Mouse (Mus musculus): ENCODE measurements around the gene Inpp5e. TPM values are rescaled to one million over a fixed set of nuclear protein-coding genes. Genes with fewer than 3 reads are reported as not detected.
"Not testable (repeated sequence)": the region's sequence is repeated elsewhere in the genome, so short reads cannot be mapped to it uniquely, and the experiment has no call there.

The Inpp5e gene
- polyA plus RNA-seq, 1 experiment from 2014 or later: 6.3 TPM

DNA sequence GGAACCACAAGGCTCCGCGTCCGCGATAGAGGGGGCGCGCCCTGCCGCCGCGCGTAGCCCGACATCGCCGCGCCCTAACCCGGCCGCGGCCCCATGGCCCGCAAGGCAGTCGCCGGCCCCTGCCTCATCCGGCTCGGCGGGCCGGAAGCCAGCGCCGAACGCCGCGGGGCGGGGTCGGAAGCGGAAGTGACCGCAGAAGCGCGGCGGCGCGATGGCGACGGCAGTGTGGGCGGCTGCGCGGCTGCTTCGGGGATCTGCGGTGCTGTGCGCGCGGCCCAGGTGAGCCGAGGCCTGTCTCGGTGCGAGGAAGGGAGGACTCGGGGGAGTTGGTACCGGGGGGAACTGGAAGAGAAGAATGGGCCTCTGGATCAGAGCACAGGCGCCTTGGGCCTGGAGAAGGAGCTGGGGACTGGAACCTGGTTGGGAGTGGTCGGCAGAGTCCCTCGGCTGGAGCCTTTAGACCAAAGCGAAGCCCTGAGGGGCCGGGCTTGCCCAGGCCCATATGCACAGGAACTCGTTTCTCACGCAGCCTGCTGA, 19.8 kb downstream of the Inpp5e start, which contains the start of the genes Entr1 and Pmpca:
TSS of gene Entr1 (minus strand) at position 163 of the 537 bp plus-strand sequence.
TSS of gene Pmpca (plus strand) at position 186 of the 537 bp plus-strand sequence.
- ATAC-seq (ENCODE audit: low read depth): peak; percentile 91
- peak within 1 kb of the TSS; percentile 97 for H3K4me3 ChIP-seq (replicated peaks)
- H3K27ac ChIP-seq: peak within 1 kb of the TSS; percentile 83
- peak; percentile 75 for DNase-seq
- under 1% methylated on average over 60 of the region's 60 CpGs for WGBS (ENCODE audit: insufficient replicate concordance)
- H3K9ac ChIP-seq: peak within 1 kb of the TSS; percentile 96
- peak within 1 kb of the TSS; percentile 93 for H3K4me2 ChIP-seq
- H3K4me1 ChIP-seq (replicated peaks): peaks cover 26% of the 10 kb centered on the region
- H3K36me3 ChIP-seq: peaks cover 73% of the 10 kb centered on the region
- H3K9me3 ChIP-seq (replicated peaks): no peaks in the 10 kb centered on the region
- no peaks in the 10 kb centered on the region for H3K27me3 ChIP-seq

DNA sequence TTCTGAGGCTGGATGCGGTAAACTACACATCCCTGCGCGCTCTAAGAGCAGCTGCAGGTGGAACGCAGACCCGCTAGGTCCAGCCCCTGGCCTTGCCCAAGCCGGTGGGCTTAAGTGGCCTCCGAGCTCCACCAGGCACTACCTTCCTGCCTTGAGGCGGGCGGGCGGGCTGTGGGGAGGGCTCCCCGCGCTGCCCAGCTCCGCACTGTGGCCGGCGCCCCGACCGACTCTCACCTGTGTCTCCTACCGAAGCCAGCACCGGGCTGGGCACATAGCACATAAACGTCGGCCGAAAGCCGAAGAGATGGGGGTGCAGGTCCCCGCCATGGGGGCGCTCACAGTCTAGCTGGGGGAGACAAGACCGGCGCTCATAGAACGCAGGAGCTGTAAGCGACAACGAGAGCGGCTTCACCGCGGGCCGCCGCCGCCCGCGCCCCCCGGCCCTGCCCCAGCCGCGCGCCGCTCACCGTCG, 20.3 kb downstream of the Inpp5e start:
- no peaks in the 10 kb centered on the region for H3K27me3 ChIP-seq
- under 1% methylated on average over 45 of the region's 45 CpGs for WGBS (ENCODE audit: insufficient replicate concordance)
- H3K4me1 ChIP-seq (replicated peaks): peaks cover 26% of the 10 kb centered on the region
- peak overlapping the region; percentile 83 for H3K27ac ChIP-seq
- peak overlapping the region; percentile 97 for H3K4me3 ChIP-seq (replicated peaks)
- no peaks in the 10 kb centered on the region for H3K9me3 ChIP-seq (replicated peaks)
- H3K4me2 ChIP-seq: peak overlapping the region; percentile 93
- peak overlapping the region; percentile 96 for H3K9ac ChIP-seq
- DNase-seq (no peak), ATAC-seq (ENCODE audit: low read depth) (peak; percentile 72)
- H3K36me3 ChIP-seq: peaks cover 73% of the 10 kb centered on the region

DNA sequence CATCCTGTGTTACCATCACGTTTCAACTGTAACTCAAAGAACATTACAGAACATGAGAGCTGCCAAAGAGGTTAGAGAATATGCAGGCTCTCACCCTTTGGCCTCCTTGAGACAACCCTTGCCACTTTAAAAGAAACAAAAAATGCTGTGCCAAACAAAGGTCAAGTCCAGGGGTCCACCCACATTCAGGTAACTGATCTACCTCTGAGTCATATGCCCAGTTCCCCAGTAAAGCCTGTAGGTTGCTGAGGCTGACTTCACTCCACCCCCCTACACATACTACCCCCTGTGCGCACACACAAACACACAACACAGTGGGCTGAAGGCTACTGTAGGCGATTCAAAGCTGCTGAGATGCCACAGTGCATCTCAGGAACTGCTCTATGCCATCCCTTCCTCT, 21.3 kb downstream of the Inpp5e start:
- Histone ChIP-seq H3K9me3 (replicated peaks) (no peaks in the 10 kb centered on the region), H3K9ac (peak overlapping the region; percentile 96), H3K4me3 (replicated peaks) (peak overlapping the region; percentile 97), H3K27me3 (no peaks in the 10 kb centered on the region), H3K4me1 (replicated peaks) (peaks cover 26% of the 10 kb centered on the region), H3K36me3 (peaks cover 73% of the 10 kb centered on the region), H3K27ac (peak overlapping the region; percentile 13; the same call in 1 of the 2 replicates), H3K4me2 (peak overlapping the region; percentile 93)
- WGBS (ENCODE audit: insufficient replicate concordance): 65% methylated on average over 3 of the region's 3 CpGs
- DNase-seq (no peak), ATAC-seq (ENCODE audit: low read depth) (no peak)

DNA sequence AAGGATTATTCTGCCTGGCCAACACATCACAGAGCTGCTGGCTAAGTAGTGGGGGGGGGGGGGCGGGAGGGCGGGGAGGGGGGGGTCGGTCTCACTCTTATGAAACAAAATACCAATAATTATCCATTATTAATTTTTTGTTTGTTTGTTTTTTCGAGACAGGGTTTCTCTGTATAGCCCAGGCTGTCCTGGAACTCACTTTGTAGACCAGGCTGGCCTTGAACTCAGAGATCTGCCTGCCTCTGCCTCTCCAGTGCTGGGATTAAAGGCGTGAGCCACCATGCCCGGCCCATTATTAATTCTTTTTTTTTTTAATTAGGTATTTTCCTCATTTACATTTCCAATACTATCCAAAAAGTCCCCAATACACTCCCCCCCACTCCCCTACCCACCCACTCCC, 28.1 kb downstream of the Inpp5e start:
- H3K27me3 ChIP-seq; DNase-seq; H3K27ac ChIP-seq; ATAC-seq (ENCODE audit: low read depth); H3K9me3 ChIP-seq (replicated peaks): not testable (repeated sequence)
- 19% methylated on average over 6 of the region's 6 CpGs for WGBS (ENCODE audit: insufficient replicate concordance)
- Histone ChIP-seq H3K4me1 (replicated peaks) (peaks cover 15% of the 10 kb centered on the region), H3K4me2 (peak overlapping the region; percentile 91), H3K36me3 (peaks cover 71% of the 10 kb centered on the region), H3K4me3 (replicated peaks) (peak overlapping the region; percentile 89), H3K9ac (peak overlapping the region; percentile 84; the same call in 1 of the 2 replicates)

DNA sequence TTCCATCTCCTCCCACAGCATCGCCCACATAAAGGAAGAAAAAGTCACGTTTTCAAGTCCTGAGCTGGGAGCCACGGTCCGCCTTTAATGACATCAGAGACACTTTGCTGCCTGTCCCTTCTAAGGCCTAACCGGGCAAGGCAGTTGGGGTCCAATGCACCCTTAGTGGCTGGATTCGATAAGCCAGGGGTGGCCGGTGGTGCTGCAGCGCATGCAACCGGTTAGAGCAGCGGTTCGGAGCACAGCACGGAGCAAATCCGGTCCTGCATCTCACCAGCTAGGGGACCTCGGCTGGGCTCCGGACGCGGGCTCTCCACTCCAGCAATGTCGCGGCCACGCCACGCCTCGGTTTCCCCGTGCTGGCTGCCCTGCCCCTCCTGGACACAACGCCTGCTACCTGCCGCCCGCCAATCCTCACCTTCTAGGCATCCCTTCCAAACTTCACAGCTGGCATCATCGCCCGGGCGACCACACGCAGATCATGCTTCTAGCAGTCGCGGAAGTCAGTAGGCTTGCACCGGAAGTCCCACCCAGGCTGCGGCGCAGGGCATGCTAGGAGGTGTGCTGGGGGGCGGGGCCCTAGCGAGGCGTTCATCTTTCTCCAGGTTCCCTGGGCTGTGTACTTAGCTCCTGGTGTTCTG, 28.8 kb downstream of the Inpp5e start, which contains the start of gene Snapc4:
TSS of gene Snapc4 (minus strand) at position 523 of the 641 bp plus-strand sequence.
- Histone ChIP-seq H3K4me2 (peak within 1 kb of the TSS; percentile 91), H3K9ac (peak within 1 kb of the TSS; percentile 84), H3K36me3 (peaks cover 70% of the 10 kb centered on the region), H3K27ac (peak within 1 kb of the TSS; percentile 50), H3K4me1 (replicated peaks) (peaks cover 15% of the 10 kb centered on the region), H3K9me3 (replicated peaks) (no peaks in the 10 kb centered on the region), H3K27me3 (no peaks in the 10 kb centered on the region), H3K4me3 (replicated peaks) (peak within 1 kb of the TSS; percentile 89)
- ATAC-seq (ENCODE audit: low read depth): peak; percentile 92
- DNase-seq: peak; percentile 78
- WGBS (ENCODE audit: insufficient replicate concordance): under 1% methylated on average over 38 of the region's 38 CpGs

DNA sequence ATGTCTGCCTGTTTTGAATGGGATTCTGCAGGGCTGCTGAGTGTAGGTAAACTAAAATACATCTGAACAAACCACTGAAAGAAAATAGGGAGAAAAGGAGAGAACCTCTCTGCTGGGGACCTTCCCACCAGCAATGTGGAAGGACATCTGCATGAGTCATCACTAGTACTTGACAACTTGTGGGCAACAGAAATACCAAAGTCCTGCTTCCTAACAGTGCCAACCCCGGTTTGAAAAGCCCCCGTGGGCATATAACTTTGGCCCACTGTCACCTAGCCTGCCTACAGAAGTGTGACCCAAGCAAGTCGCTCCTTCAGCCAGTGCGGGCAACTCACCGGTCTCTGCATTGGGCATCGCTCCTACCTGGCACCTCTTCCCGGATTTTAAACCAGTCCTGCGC, 36.6 kb downstream of the Inpp5e start:
- Histone ChIP-seq H3K27me3 (no peaks in the 10 kb centered on the region), H3K4me3 (replicated peaks) (no peak overlapping the region), H3K9me3 (replicated peaks) (no peaks in the 10 kb centered on the region), H3K36me3 (peaks cover 96% of the 10 kb centered on the region), H3K4me2 (no peak overlapping the region), H3K27ac (no peak overlapping the region), H3K9ac (no peak overlapping the region), H3K4me1 (replicated peaks) (no peaks in the 10 kb centered on the region)
- WGBS (ENCODE audit: insufficient replicate concordance): 86% methylated on average over 8 of the region's 8 CpGs
- ATAC-seq (ENCODE audit: low read depth) (no peak), DNase-seq (no peak)

DNA sequence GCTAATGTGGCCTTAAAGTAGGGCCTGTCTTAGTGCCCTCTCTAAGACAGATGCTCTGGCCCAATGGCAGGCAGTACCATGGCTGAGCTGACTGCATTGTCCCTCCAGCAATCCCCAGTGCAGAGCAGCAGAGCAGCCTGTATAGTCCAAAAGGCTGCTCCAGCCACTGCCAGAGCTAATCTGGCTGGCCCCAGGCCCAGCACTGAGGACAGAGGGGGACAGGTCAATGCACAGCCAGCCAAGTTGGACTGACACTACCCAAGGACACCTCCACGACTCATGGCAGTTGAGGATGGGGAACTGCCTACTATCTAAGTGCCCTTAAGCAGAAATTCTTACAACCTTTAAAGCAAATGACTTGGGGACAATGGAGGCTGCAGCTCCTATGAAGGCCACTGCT, 40.4 kb downstream of the Inpp5e start:
- H3K36me3 ChIP-seq: peaks cover 95% of the 10 kb centered on the region

DNA sequence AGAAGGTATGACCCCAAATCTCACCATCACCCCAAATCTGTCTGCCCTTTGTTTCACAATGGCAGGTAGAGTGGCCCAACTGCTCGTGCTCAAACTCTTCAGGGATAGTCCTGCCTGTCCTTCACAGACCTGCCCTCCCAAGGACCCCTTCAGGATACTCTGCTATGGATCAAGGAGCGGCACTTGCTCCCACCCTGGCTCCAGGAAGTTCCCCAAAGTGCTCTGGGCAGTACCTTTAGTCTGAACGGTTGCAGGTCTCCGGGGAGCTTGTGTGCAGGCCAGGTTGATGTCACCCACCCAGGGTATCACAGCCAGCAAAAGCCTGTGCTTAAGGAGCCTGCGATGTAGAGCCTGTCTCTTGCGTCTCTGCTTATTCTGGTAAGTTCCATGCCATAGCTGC, 41.1 kb downstream of the Inpp5e start:
- Histone ChIP-seq H3K4me3 (replicated peaks) (no peak overlapping the region), H3K9me3 (replicated peaks) (no peaks in the 10 kb centered on the region), H3K36me3 (peaks cover 95% of the 10 kb centered on the region), H3K9ac (no peak overlapping the region), H3K4me1 (replicated peaks) (no peaks in the 10 kb centered on the region), H3K4me2 (no peak overlapping the region), H3K27me3 (no peaks in the 10 kb centered on the region), H3K27ac (no peak overlapping the region)
- ATAC-seq (ENCODE audit: low read depth) (no peak), DNase-seq (no peak)
- 86% methylated on average over 6 of the region's 6 CpGs for WGBS (ENCODE audit: insufficient replicate concordance)

More for the DNA sequence above, 40.4 kb downstream of the Inpp5e start:
- DNase-seq (no peak), ATAC-seq (ENCODE audit: low read depth) (no peak)
- Histone ChIP-seq H3K9me3 (replicated peaks) (no peaks in the 10 kb centered on the region), H3K4me3 (replicated peaks) (no peak overlapping the region), H3K27ac (no peak overlapping the region), H3K4me2 (no peak overlapping the region), H3K4me1 (replicated peaks) (no peaks in the 10 kb centered on the region), H3K27me3 (no peaks in the 10 kb centered on the region), H3K9ac (no peak overlapping the region)
- WGBS (ENCODE audit: insufficient replicate concordance): 81% methylated on average over 1 of the region's 1 CpGs

DNA sequence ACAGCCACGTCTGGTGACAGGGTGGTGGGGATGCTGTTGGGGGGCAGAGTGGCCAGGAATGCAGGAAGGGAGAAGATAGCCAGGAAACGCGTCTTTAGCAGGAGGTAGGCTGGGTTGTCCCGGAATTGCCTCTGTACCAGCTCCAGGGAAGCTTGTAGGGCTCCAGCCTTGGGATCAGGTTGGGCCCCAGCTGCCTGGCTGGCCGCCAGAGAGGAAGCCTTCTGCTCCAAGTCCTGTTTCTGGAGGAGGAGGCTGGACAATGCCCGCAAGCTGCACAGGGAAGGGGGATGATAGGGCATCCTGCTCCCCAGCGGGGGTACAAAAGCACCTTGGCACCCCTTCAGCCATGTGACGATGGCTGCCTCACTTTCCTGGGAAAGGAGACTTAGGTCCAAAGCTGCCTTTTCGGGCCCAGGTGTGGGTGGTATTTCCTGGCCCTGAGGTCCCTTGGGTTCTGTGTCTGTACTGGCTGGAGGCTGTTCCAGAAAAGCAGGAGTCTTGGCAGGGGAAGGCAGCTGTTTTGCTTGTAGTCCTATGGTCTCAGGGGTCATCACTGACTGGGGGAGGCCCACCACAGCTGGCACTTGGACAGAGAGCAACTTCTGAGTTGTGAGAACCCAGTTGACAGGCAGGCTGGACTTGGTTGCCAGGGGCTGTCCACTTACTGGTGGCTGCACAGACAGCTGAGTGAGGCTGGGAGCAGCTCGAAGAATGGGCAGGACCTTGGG, 44.1 kb downstream of the Inpp5e start:
- WGBS (ENCODE audit: insufficient replicate concordance): 69% methylated on average over 10 of the region's 10 CpGs
- Histone ChIP-seq H3K4me3 (replicated peaks) (no peak overlapping the region), H3K27ac (no peak overlapping the region), H3K4me1 (replicated peaks) (0 out of 2 replicates have a peak, but pooled peaks cover 2% of the 10 kb centered on the region), H3K9me3 (replicated peaks) (no peaks in the 10 kb centered on the region), H3K36me3 (peaks cover 72% of the 10 kb centered on the region), H3K27me3 (no peaks in the 10 kb centered on the region), H3K9ac (no peak overlapping the region), H3K4me2 (no peak overlapping the region)
- ATAC-seq (ENCODE audit: low read depth) (no peak), DNase-seq (no peak)

DNA sequence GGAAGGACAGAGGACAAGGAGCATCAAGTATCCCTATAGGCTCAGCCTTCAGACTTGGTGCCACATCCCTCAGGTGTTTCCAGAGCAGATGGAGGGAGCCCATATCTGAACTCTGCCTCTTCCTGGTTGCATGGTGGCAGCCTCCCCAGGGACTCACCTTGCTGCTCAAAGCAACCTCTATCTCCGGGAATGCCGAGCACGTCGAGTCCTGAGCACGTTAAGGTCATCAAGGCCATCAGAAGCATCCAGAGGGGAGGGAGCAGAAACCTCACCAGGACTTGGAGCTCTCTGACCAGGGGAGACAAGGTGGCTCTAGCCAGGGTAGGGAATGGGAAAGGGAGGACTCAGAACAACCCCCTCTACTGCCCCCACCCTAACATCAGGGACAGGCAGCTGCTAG, 45.5 kb downstream of the Inpp5e start:
- Histone ChIP-seq H3K9me3 (replicated peaks) (no peaks in the 10 kb centered on the region), H3K9ac (no peak overlapping the region), H3K27me3 (no peaks in the 10 kb centered on the region), H3K4me3 (replicated peaks) (no peak overlapping the region), H3K4me1 (replicated peaks) (0 out of 2 replicates have a peak, but pooled peaks cover 5% of the 10 kb centered on the region), H3K36me3 (peaks cover 58% of the 10 kb centered on the region), H3K4me2 (no peak overlapping the region), H3K27ac (no peak overlapping the region)
- ATAC-seq (ENCODE audit: low read depth) (no peak), DNase-seq (no peak)
- WGBS (ENCODE audit: insufficient replicate concordance): 70% methylated on average over 5 of the region's 5 CpGs

DNA sequence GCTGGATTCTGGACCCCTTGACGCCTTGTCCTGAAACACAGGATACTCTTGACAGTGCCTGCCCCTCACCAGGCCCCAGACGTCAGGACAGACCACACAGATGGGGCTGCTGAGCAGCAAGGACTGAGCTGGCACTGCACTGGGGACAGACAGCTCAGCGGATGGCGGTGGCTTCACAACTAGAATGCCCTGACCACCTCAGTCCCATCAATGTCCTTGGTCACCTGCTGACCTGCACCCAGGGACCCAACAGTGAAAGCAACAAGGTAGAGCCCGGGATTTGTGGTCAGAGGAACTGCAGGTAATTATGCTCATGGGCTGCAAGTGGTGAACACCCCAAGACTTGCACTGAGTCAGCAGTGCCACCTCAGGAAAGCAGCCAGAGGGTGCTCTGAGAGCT, 46.0 kb downstream of the Inpp5e start:
- no peak overlapping the region for H3K4me2 ChIP-seq
- no peaks in the 10 kb centered on the region for H3K27me3 ChIP-seq
- no peaks in the 10 kb centered on the region for H3K9me3 ChIP-seq (replicated peaks)
- WGBS (ENCODE audit: insufficient replicate concordance): 75% methylated on average over 5 of the region's 5 CpGs
- DNase-seq (no peak), ATAC-seq (ENCODE audit: low read depth) (no peak)
- peaks cover 53% of the 10 kb centered on the region for H3K36me3 ChIP-seq
- H3K27ac ChIP-seq: no peak overlapping the region
- H3K4me3 ChIP-seq (replicated peaks): no peak overlapping the region
- 0 out of 2 replicates have a peak, but pooled peaks cover 5% of the 10 kb centered on the region for H3K4me1 ChIP-seq (replicated peaks)
- no peak overlapping the region for H3K9ac ChIP-seq
